Mouse (Mus musculus) brain, embryonic 14.5 days (tissue): ENCODE results near the gene Kcnk7. TPM values are rescaled to one million over a fixed set of nuclear protein-coding genes. Genes with fewer than 3 reads are reported as not detected.

Experiments used
- DNase-seq: peaks from one replicate; pipeline ENCODE4 v3.0.0-alpha.2; 2011; ENCODE audit warnings: low read depth
- CTCF ChIP-seq: fragments of 200-500 bp; IDR thresholded peaks from 2 replicates; pipeline ENCODE4 v1.5.1; 2012; ENCODE audit warnings: inconsistent platforms, mild to moderate bottlenecking, moderate library complexity, borderline replicate concordance; ENCODE audit not compliant: insufficient read depth, insufficient read length; ENCODE audit errors: extremely low read depth
- POLR2A ChIP-seq: fragments of 200-500 bp; IDR thresholded peaks from 2 replicates; pipeline ENCODE4 v1.6.1; 2012; ENCODE audit warnings: mild to moderate bottlenecking, inconsistent platforms, borderline replicate concordance; ENCODE audit not compliant: poor library complexity, insufficient read depth, insufficient read length, severe bottlenecking; ENCODE audit errors: extremely low read depth
- polyA plus RNA-seq: library from polyadenylated mRNA; depleted of rRNA; stranded (reverse); fragments of >200 nt; gene quantifications from 2 replicates; pipeline ENCODE4 v1.2.3, GENCODE M21; 2012

The Kcnk7 gene
- polyA plus RNA-seq, 1 experiment = not detected

DNA sequence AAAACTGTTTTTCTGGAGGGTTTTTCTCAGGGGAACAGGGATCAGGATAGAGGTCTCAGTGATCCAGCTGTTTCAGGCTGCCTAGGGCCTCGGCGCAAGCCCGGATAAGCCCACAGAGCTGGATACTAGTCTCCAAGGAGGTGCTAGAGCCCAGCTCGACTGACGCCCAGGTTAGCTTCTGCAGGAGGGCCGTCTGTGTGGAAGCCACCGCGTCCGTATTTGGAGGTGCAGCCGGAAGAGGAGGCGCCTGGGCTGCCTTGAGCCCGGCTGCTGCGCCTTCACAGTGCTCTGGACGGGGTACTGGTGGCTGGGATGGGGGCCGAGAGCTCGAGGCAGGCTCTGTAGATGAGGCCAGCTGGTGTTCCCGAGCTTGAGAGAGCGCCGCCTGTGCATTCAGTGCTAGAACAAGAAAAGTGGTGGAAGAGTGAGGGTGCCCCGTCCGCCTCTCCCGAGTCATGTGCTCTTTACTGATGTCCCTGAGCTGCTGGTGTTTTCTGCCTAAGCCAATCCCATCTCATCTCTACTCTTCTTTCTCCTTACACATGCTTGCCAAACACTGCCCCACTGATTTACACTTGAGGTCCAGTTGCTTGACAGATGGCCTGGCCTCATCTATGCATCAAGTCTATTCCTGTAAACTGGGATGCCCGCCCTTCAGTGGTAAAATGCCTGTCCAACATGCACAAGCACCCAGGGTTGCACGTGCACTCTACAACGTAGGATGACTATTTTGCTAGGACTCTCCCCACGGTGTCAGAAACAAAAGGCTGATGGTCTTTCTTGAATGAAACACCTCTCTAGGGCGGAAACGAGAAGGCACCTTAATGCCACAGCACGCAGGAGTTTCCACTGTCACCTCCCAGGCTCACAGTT, 26.4 kb downstream of the Kcnk7 start:
- TF ChIP-seq CTCF (no peak), POLR2A (no peak)
- no peak for DNase-seq

DNA sequence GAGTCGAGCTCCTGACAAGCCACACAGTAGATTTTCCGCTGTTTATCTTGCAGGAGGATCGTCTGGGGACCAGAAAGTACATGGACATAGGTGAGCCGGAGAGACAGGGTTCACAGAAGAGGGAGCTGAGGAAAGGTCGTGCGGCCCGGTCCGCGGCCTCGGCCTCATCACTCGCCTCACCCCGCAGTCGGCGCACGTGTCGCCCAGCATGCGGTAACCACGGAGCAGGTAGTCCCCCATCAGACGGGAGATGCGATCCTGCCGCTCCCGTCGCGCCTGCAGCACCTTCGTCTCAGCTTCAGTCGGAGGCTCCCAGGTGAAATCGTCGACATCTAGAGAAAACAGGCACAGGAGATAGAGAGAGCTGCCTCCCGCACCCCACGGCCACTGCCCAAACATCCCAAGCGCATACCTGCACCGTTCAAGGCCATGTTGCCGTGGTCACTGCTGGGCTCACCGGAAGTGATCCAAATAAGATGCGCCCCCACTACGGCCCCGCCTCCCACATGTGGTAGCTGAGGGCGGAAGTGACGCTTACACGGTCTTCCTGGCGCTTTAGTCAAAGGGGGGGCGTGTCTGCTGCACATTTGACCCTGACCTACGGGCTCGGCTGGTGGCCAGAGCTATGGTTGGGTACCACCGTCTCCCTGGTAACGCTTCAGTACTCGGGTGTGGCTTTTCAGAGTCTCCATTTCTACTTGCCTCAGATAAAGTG, 27.3 kb downstream of the Kcnk7 start:
- DNase-seq = peak; percentile 99

GRCm38 (mm10) chr19:5734325-5734724, 30.2 kb downstream of the Kcnk7 start:
- TF ChIP-seq POLR2A = no peak
- no peak for TF ChIP-seq CTCF
- DNase-seq = no peak

More for the DNA sequence above, 27.3 kb downstream of the Kcnk7 start:
- TF ChIP-seq POLR2A (peak; percentile 49; the same call in 1 of the 2 replicates), CTCF (no peak)

GRCm38 (mm10) chr19:5739446-5739845, 35.3 kb downstream of the Kcnk7 start:
- no peak for TF ChIP-seq CTCF
- no peak for TF ChIP-seq POLR2A
- DNase-seq = no peak

DNA sequence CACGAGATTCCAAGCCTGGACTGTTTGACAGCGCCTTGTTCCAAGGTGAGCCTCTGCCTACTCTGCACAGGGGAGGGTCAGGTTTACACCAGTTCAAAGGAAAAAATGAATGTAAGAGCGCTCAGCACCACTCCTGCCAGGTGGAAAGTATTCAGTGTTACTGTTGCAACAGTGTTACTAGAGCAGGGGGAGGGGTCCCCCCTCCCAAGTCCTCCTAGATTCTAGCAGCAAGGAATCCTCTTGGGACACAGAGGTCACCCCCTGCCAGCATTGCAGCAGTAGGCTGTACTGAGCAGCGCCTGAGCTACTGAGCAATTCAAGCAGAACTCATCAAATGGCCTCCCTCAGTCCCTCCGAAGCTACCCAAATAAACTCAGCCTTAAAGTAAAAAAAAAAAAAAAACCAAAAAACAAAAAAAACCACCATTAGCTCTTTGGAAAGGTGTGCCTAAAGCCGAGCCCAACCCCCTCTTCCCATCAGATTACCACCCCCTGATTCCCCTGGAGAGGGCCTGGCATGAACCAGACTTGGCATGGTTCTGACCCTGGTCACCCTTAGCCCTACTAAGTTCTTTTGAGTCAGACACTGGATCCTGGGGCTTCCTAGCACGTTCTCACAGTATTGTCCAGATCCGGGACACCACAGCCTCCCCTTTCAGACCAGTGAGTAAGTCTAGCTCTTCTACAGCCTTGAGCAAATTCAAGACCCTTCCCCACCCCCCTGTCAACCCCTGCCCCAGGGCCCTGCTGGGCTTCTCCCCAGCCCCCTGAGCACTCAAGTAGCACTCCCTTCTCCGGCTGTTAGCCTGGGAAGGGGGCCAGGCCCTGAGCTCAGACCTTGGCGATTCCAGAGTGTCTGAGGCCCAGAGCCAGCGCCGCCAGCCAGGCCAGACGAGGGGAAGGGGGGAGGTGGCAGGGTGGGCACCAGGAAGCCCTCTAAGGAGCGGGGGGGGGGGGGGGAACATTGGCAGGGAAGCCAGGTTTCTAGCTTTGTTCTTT, 36.5 kb downstream of the Kcnk7 start, which contains the start of gene Ltbp3:
Gene Ltbp3 (plus strand): TSS at position 585 of the 998 bp plus-strand sequence.
- DNase-seq = peak; percentile 95

DNA sequence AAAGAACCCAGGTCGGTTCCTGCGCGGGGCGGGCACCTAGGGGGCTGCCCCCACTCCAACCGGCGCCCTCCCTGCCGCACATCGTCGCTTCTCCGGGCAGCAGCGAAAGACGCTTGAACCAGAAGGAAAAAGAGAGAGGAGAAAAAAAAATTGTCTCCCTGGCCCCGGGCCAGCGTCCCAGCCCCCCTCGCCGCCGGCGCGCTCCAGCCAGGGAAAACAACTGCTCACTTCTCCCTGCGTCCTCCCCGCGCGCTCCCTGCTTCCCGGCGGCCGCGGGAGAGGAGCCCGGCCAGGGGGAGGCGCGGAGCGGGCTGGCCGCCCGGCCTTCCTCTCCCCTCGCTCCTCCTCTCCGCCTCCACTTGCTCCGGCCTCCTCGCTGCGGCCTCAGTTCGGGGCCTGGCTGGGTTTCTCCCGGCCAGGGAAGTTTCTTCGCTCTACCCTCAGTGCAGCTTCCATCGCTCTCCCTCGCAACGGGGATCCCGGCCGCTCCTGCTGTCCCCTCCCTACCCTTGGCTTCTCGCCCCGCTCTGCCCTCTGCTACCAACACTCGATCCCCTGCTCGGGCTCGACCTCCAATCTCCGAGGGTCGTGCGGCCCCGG, 37.6 kb downstream of the Kcnk7 start:
- TF ChIP-seq CTCF = no peak
- peak; percentile 68 for TF ChIP-seq POLR2A
- DNase-seq = peak; percentile 90

More for the DNA sequence above, 36.5 kb downstream of the Kcnk7 start, which contains the start of gene Ltbp3:
- TF ChIP-seq CTCF (no peak), POLR2A (no peak)

DNA sequence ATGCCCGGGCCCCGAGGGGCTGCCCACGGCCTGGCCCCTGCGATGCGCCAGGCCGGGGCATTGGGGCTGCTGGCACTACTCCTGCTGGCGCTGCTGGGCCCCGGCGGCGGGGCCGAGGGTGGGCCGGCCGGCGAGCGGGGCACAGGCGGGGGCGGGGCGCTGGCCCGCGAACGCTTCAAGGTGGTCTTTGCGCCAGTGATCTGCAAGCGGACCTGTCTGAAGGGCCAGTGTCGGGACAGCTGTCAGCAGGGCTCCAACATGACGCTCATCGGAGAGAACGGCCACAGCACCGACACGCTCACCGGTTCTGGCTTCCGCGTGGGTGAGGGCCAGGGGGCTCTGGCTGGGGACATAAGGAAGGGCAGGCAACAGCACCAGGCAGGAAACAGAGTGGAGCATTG, 38.1 kb downstream of the Kcnk7 start:
- peak; percentile 39 for DNase-seq

GRCm38 (mm10) chr19:5743576-5743975, 39.4 kb downstream of the Kcnk7 start:
- DNase-seq = no peak
- TF ChIP-seq CTCF (no peak), POLR2A (no peak)

More for the DNA sequence above, 38.1 kb downstream of the Kcnk7 start:
- TF ChIP-seq CTCF (no peak), POLR2A (no peak)

DNA sequence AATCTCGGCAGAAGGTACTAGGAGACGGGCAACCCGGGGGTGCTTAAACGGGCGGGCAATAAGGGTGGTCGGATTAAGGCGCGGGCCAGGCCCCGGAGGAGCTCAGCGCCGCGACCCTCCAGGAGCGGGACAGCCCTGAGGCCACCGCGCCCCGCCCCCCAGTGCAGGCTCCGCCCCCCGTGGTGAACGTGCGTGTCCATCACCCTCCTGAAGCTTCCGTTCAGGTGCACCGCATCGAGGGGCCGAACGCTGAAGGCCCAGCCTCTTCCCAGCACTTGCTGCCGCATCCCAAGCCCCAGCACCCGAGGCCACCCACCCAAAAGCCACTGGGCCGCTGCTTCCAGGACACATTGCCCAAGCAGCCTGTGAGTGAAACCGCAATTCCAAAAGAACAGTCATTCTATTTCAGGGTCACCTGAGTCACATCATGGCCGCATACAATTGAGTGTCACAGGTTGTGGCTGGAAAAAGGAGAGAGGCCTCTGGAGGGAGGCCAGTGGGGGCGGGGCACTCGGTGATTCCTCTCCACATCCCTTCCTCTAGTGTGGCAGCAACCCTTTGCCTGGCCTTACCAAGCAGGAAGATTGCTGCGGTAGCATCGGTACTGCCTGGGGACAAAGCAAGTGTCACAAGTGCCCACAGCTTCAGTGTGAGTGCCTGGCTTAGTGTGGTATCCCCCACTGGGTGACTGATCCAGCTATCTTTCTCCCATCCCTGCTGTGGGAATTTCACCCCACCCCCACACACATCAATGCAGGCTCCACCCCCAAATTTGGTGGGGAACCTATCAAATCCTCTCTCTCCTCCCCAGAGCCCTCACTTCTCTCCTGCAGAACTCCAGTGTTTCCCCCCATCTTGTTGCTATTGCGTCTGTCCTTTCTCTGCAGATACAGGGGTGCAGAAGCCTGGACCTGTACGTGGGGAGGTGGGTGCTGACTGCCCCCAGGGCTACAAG, 41.9 kb downstream of the Kcnk7 start:
- TF ChIP-seq POLR2A (no peak), CTCF (no peak)
- DNase-seq = peak; percentile 34

- TF ChIP-seq POLR2A (no peak), CTCF (no peak)
- DNase-seq = no peak
Observed at GRCm38 (mm10) chr19:5746907-5747363, 42.8 kb downstream of the Kcnk7 start.
